Mouse (Mus musculus): ENCODE data around the gene Hoxc12. TPM values are rescaled to one million over a fixed set of nuclear protein-coding genes. Genes with fewer than 3 reads are reported as not detected.

Gene Hoxc12
- polyA plus RNA-seq, 1 experiment, result not detected

DNA sequence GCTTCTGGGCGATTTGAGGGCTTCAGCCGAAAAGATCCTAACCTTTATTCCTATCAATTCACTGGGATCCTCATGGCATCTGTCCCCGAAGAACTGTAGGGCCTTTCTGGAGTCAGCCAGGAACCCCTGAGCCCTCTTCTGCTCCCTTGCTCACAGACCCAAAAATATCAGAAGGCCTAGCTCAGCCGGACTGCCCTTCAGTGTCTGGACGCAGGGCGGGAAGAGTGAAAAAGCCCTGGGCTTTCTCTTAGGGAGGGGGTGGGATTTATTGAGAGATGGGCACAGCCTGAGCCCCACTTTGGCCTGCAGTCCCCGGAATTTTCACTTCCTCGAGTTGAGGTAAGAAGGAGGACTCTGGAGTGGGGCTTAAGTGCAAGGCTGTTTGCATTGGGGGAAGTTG is 26.7 kb downstream of the Hoxc12 start:
- H3K4me1 ChIP-seq, result peaks cover 47% of the 10 kb centered on the region
- H3K9me3 ChIP-seq, result no peaks in the 10 kb centered on the region; the same call in 1 of the 2 replicates
- H3K4me3 ChIP-seq (replicated peaks), result no peak overlapping the region
- TF ChIP-seq GATA1 (IDR thresholded peaks at IDR 0.05; ENCODE audit: borderline replicate concordance, low read length) (no peak), FLI1 (IDR thresholded peaks at IDR 0.05; ENCODE audit: low read length) (no peak)
- H3K36me3 ChIP-seq (replicated peaks; ENCODE audit: low read length), result no peaks in the 10 kb centered on the region
- peaks cover 95% of the 10 kb centered on the region for H3K27me3 ChIP-seq (replicated peaks)

- Histone ChIP-seq H3K9me3 (no peaks in the 10 kb centered on the region; the same call in 1 of the 2 replicates), H3K36me3 (replicated peaks; ENCODE audit: low read length) (no peaks in the 10 kb centered on the region), H3K27me3 (replicated peaks) (peaks cover 94% of the 10 kb centered on the region), H3K4me3 (replicated peaks) (peak overlapping the region; percentile 78), H3K4me1 (peaks cover 47% of the 10 kb centered on the region)
- TF ChIP-seq FLI1 (IDR thresholded peaks at IDR 0.05; ENCODE audit: low read length) (no peak), GATA1 (IDR thresholded peaks at IDR 0.05; ENCODE audit: borderline replicate concordance, low read length) (no peak)
Measured at GRCm38 (mm10) chr15:102963671-102964640, 27.4 kb downstream of the Hoxc12 start.

GRCm38 (mm10) chr15:102965003-102965891 is 28.7 kb downstream of the Hoxc12 start:
- peaks cover 94% of the 10 kb centered on the region for H3K27me3 ChIP-seq (replicated peaks)
- H3K36me3 ChIP-seq (replicated peaks; ENCODE audit: low read length), result no peaks in the 10 kb centered on the region
- H3K4me1 ChIP-seq, result peaks cover 42% of the 10 kb centered on the region
- no peaks in the 10 kb centered on the region; the same call in 1 of the 2 replicates for H3K9me3 ChIP-seq
- no peak for TF ChIP-seq FLI1 (IDR thresholded peaks at IDR 0.05; ENCODE audit: low read length)
- TF ChIP-seq GATA1 (IDR thresholded peaks at IDR 0.05; ENCODE audit: borderline replicate concordance, low read length), result no peak
- H3K4me3 ChIP-seq (replicated peaks), result no peak overlapping the region

- peak overlapping the region; percentile 85 for H3K4me3 ChIP-seq (replicated peaks)
- no peaks in the 10 kb centered on the region; the same call in 1 of the 2 replicates for H3K9me3 ChIP-seq
- TF ChIP-seq FLI1 (IDR thresholded peaks at IDR 0.05; ENCODE audit: low read length) (no peak), GATA1 (IDR thresholded peaks at IDR 0.05; ENCODE audit: borderline replicate concordance, low read length) (no peak)
- no peaks in the 10 kb centered on the region for H3K36me3 ChIP-seq (replicated peaks; ENCODE audit: low read length)
- H3K27me3 ChIP-seq (replicated peaks), result peaks cover 95% of the 10 kb centered on the region
- peaks cover 50% of the 10 kb centered on the region for H3K4me1 ChIP-seq
Measured at GRCm38 (mm10) chr15:102965892-102966775, 29.6 kb downstream of the Hoxc12 start.

GRCm38 (mm10) chr15:102966776-102967311 is 30.3 kb downstream of the Hoxc12 start, which contains the start of gene Hoxc10:
Gene Hoxc10 (plus strand): TSS chr15:102966796.
- no peaks in the 10 kb centered on the region; the same call in 1 of the 2 replicates for H3K9me3 ChIP-seq
- TF ChIP-seq GATA1 (IDR thresholded peaks at IDR 0.05; ENCODE audit: borderline replicate concordance, low read length) (no peak), FLI1 (IDR thresholded peaks at IDR 0.05; ENCODE audit: low read length) (no peak)
- H3K4me3 ChIP-seq (replicated peaks), result peak within 1 kb of the TSS; percentile 85
- H3K27me3 ChIP-seq (replicated peaks), result peaks cover 95% of the 10 kb centered on the region
- no peaks in the 10 kb centered on the region for H3K36me3 ChIP-seq (replicated peaks; ENCODE audit: low read length)
- H3K4me1 ChIP-seq, result peaks cover 47% of the 10 kb centered on the region

DNA sequence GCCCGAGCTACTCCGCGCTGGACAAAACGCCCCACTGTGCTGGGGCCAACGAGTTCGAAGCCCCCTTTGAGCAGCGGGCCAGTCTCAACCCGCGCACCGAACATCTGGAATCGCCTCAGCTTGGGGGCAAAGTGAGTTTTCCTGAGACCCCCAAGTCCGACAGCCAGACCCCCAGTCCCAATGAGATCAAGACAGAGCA is 30.7 kb downstream of the Hoxc12 start, which contains the start of gene Hoxc5:
Hoxc5 (plus strand) TSS at position 132 of the 199 bp plus-strand sequence.
- Histone ChIP-seq H3K9me3 (no peaks in the 10 kb centered on the region; the same call in 1 of the 2 replicates), H3K4me1 (peaks cover 50% of the 10 kb centered on the region), H3K27me3 (replicated peaks) (peaks cover 97% of the 10 kb centered on the region), H3K36me3 (replicated peaks; ENCODE audit: low read length) (no peaks in the 10 kb centered on the region), H3K4me3 (replicated peaks) (peak within 1 kb of the TSS; percentile 85)
- TF ChIP-seq GATA1 (IDR thresholded peaks at IDR 0.05; ENCODE audit: borderline replicate concordance, low read length) (no peak), FLI1 (IDR thresholded peaks at IDR 0.05; ENCODE audit: low read length) (no peak)

- Histone ChIP-seq H3K36me3 (replicated peaks; ENCODE audit: low read length) (no peaks in the 10 kb centered on the region), H3K4me3 (replicated peaks) (peak overlapping the region; percentile 42), H3K9me3 (no peaks in the 10 kb centered on the region; the same call in 1 of the 2 replicates), H3K4me1 (peaks cover 48% of the 10 kb centered on the region), H3K27me3 (replicated peaks) (peaks cover 97% of the 10 kb centered on the region)
- TF ChIP-seq FLI1 (IDR thresholded peaks at IDR 0.05; ENCODE audit: low read length) (no peak), GATA1 (IDR thresholded peaks at IDR 0.05; ENCODE audit: borderline replicate concordance, low read length) (no peak)
Measured at GRCm38 (mm10) chr15:102967511-102968397, 31.2 kb downstream of the Hoxc12 start.

DNA sequence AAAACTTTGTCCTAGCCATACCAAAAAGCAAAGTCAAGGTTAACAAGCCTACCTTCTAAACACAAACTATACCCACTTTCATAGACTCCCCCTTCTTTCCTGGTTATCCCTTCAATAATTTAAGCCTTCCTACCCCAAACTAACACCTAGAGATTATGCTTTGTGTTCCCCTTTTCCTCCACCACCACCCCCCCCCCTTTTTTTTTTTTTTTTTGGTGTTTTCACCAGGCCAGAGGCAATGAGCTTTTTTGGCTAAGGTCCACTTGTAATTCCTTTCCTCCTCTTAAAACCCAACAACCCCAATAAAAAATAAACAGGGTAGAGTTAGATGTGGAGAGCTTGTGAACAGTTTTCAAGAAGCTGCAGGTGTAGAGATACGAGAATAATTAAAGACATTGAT is 32.7 kb downstream of the Hoxc12 start:
- Histone ChIP-seq H3K4me3 (replicated peaks) (no peak overlapping the region), H3K9me3 (no peaks in the 10 kb centered on the region; the same call in 1 of the 2 replicates), H3K4me1 (peaks cover 39% of the 10 kb centered on the region), H3K36me3 (replicated peaks; ENCODE audit: low read length) (no peaks in the 10 kb centered on the region), H3K27me3 (replicated peaks) (peaks cover 97% of the 10 kb centered on the region)
- TF ChIP-seq GATA1 (IDR thresholded peaks at IDR 0.05; ENCODE audit: borderline replicate concordance, low read length), result no peak
- TF ChIP-seq FLI1 (IDR thresholded peaks at IDR 0.05; ENCODE audit: low read length), result no peak
